ENCODE assay signal across 8 mouse cellular contexts in the genomic region with DNA sequence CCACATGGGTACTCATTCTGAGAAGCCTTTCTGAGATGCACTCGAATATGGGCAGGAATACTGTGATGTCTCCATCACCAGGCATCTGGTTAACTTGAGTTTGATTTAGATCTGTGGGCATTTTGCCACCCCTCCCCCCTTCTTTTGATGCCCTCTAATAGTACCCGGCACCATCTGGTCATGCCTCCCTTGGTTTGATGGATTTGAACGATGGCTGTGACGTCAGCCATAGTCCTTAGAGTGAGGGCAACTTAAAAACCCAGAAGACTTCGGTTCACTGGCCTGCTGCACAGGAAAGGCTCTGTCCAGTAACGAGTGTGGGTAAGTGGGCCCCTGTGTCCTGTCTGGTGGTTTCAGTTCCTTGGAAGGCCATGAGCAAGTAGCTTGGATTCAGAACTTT.
DNase-seq lines count a peak whose midpoint lies in the region; ATAC-seq lines count a peak whose summit lies in the region.

No protein-coding gene starts in this region.

- 52% methylated on average over 6 of the region's 6 CpGs for WGBS in embryonic facial prominence, embryonic 10.5 days
- WGBS in limb, embryonic 10.5 days = 32% methylated on average over 6 of the region's 6 CpGs
- WGBS in neural tube, embryonic 14.5 days = 5% methylated on average over 6 of the region's 6 CpGs

- intact Hi-C loops in left cerebral cortex, postnatal 4 days (cut with DNase I) = loop anchor here (5.0 kb wide), 2 partner anchors 315 to 510 kb away; no protein-coding TSS in a partner anchor
- intact Hi-C loops in left cerebral cortex, postnatal 10 days (cut with DNase I) = loop anchor here (5.0 kb wide), 4 partner anchors 45 to 510 kb away; no protein-coding TSS in a partner anchor

- 0 out of 2 replicates have a peak, but pooled peaks have one; percentile 12 for ATAC-seq in neural tube, embryonic 14.5 days (ENCODE audit: low read depth)

- peak overlapping the region; percentile 83 for H3K4me3 ChIP-seq in embryonic facial prominence, embryonic 10.5 days
- peak overlapping the region; percentile 83 for H3K4me3 ChIP-seq in limb, embryonic 10.5 days
- peak overlapping the region; percentile 79 for H3K4me3 ChIP-seq in neural tube, embryonic 14.5 days (ENCODE audit: low read depth, low read length)

- H3K4me1 ChIP-seq in embryonic facial prominence, embryonic 10.5 days = peaks cover 34% of the 10 kb centered on the region
- peaks cover 35% of the 10 kb centered on the region for H3K4me1 ChIP-seq in limb, embryonic 10.5 days
- H3K4me1 ChIP-seq in neural tube, embryonic 14.5 days (ENCODE audit: control insufficient read depth, insufficient read depth, low read length) = peaks cover 11% of the 10 kb centered on the region; the same call in 1 of the 2 replicates

- no peaks in the 10 kb centered on the region for H3K9me3 ChIP-seq in embryonic facial prominence, embryonic 10.5 days
- H3K9me3 ChIP-seq in limb, embryonic 10.5 days (replicated peaks) = no peaks in the 10 kb centered on the region
- no peaks in the 10 kb centered on the region for H3K9me3 ChIP-seq in neural tube, embryonic 14.5 days (ENCODE audit: control insufficient read depth, low read length)

- H3K9ac ChIP-seq in neural tube, embryonic 14.5 days (replicated peaks; ENCODE audit: low read depth, low read length) = peak overlapping the region; percentile 90

- H3K27ac ChIP-seq in embryonic facial prominence, embryonic 10.5 days (replicated peaks) = 0 out of 2 replicates have a peak overlapping the region, but pooled peaks have one; percentile 48
- H3K27ac ChIP-seq in limb, embryonic 10.5 days = no peak overlapping the region
- H3K27ac ChIP-seq in neural tube, embryonic 14.5 days (ENCODE audit: low read depth, low read length) = peak overlapping the region; percentile 24; the same call in 1 of the 2 replicates

- peak; percentile 84 for DNase-seq in left cerebral cortex, postnatal 4 days
- no peak for DNase-seq in left cerebral cortex, postnatal 10 days (ENCODE audit: extremely low spot score in 1 of 2, low spot score in 2 of 2)
- no peak for DNase-seq in embryonic facial prominence, embryonic 10.5 days (ENCODE audit: low spot score)
- DNase-seq in limb, embryonic 10.5 days (ENCODE audit: low spot score) = no peak
- DNase-seq in adrenal gland, postnatal 25 days = no peak
- no peak for DNase-seq in right cerebral cortex, adult 2 months (ENCODE audit: low spot score in 2 of 2)
- DNase-seq in adrenal gland, adult 2 months = no peak

- peak overlapping the region; percentile 78 for H3K4me2 ChIP-seq in neural tube, embryonic 14.5 days (ENCODE audit: low read depth, low read length)

- no peaks in the 10 kb centered on the region for H3K36me3 ChIP-seq in embryonic facial prominence, embryonic 10.5 days (replicated peaks)
- no peaks in the 10 kb centered on the region for H3K36me3 ChIP-seq in limb, embryonic 10.5 days
- H3K36me3 ChIP-seq in neural tube, embryonic 14.5 days (ENCODE audit: control insufficient read depth, insufficient read depth, low read length) = no peaks in the 10 kb centered on the region

- H3K27me3 ChIP-seq in embryonic facial prominence, embryonic 10.5 days (replicated peaks; ENCODE audit: low read depth, poor library complexity, severe bottlenecking) = peaks cover 40% of the 10 kb centered on the region
- peaks cover 32% of the 10 kb centered on the region; the same call in 1 of the 2 replicates for H3K27me3 ChIP-seq in limb, embryonic 10.5 days (ENCODE audit: low read depth, poor library complexity, severe bottlenecking)
- no peaks in the 10 kb centered on the region for H3K27me3 ChIP-seq in neural tube, embryonic 14.5 days (ENCODE audit: control insufficient read depth, insufficient read depth, low read length)
